Mouse (Mus musculus): ENCODE measurements around the gene Hrnr. TPM values are rescaled to one million over a fixed set of nuclear protein-coding genes. Genes with fewer than 3 reads are reported as not detected.

The Hrnr gene
- polyA plus RNA-seq, 1 experiment from 2014 or later, result not detected

- no peaks in the 10 kb centered on the region for H3K36me3 ChIP-seq (ENCODE audit: inconsistent target)
- H3K4me3 ChIP-seq (ENCODE audit: inconsistent target), result no peak overlapping the region
- H3K27ac ChIP-seq, result no peak overlapping the region
- no peaks in the 10 kb centered on the region for H3K79me2 ChIP-seq (ENCODE audit: inconsistent target)
- 92% methylated on average over 6 of the region's 6 CpGs for WGBS (ENCODE audit: missing documents)
Observed at GRCm38 (mm10) chr3:93373416-93373815, 53.9 kb downstream of the Hrnr start.

- no peaks in the 10 kb centered on the region for H3K79me2 ChIP-seq (ENCODE audit: inconsistent target)
- H3K4me3 ChIP-seq (ENCODE audit: inconsistent target), result no peak overlapping the region
- no peak overlapping the region for H3K27ac ChIP-seq
- WGBS (ENCODE audit: missing documents), result 6% methylated on average over 1 of the region's 1 CpGs
- H3K36me3 ChIP-seq (ENCODE audit: inconsistent target), result no peaks in the 10 kb centered on the region
Observed at GRCm38 (mm10) chr3:93375196-93375595, 55.6 kb downstream of the Hrnr start.

- Histone ChIP-seq H3K27ac (no peak overlapping the region), H3K36me3 (ENCODE audit: inconsistent target) (no peaks in the 10 kb centered on the region), H3K79me2 (ENCODE audit: inconsistent target) (no peaks in the 10 kb centered on the region), H3K4me3 (ENCODE audit: inconsistent target) (no peak overlapping the region)
- 72% methylated on average over 5 of the region's 5 CpGs for WGBS (ENCODE audit: missing documents)
Observed at GRCm38 (mm10) chr3:93375601-93376000, 56.1 kb downstream of the Hrnr start.

GRCm38 (mm10) chr3:93378146-93378545 is 58.6 kb downstream of the Hrnr start:
- Histone ChIP-seq H3K36me3 (ENCODE audit: inconsistent target) (no peaks in the 10 kb centered on the region), H3K27ac (no peak overlapping the region), H3K79me2 (ENCODE audit: inconsistent target) (no peaks in the 10 kb centered on the region), H3K4me3 (ENCODE audit: inconsistent target) (no peak overlapping the region)
- 87% methylated on average over 4 of the region's 4 CpGs for WGBS (ENCODE audit: missing documents)

Other genes with a start within 250 kb of the Hrnr start
- not detected in 3 replicates for gene Crnn, start 175.0 kb upstream of the Hrnr start, polyA plus RNA-seq (2018)
- gene Flg2, start 122.5 kb upstream of the Hrnr start, polyA plus RNA-seq (2018), result not detected in 3 replicates
- gene Flg, start 46.2 kb upstream of the Hrnr start, polyA plus RNA-seq (2018), result not detected in 3 replicates
- not detected in 3 replicates for gene Rptn, start 74.0 kb downstream of the Hrnr start, polyA plus RNA-seq (2018)
- 0.03 to 0.06 TPM in 2 of 3 replicates, not detected in the other for gene Tchh, start 122.6 kb downstream of the Hrnr start, polyA plus RNA-seq (2018)
- gene Tchhl1, start 149.0 kb downstream of the Hrnr start, polyA plus RNA-seq (2018), result not detected in 3 replicates
- gene S100a11, start 200.7 kb downstream of the Hrnr start, polyA plus RNA-seq (2018), result 323 to 542 TPM (median 466 TPM) in 3 replicates
- gene S100a10, start 235.3 kb downstream of the Hrnr start, polyA plus RNA-seq (2018), result 266 to 423 TPM (median 285 TPM) in 3 replicates

Data from macrophage (primary cell).